Mouse (Mus musculus): ENCODE measurements around the gene Hmx2. TPM values are rescaled to one million over a fixed set of nuclear protein-coding genes. Genes with fewer than 3 reads are reported as not detected.

Hmx2 gene
- polyA plus RNA-seq, 1 experiment from 2014 or later: not detected

Other genes starting within 250 kb of the Hmx2 start
- not detected in 2 replicates for gene Cuzd1, start 226.5 kb upstream of the Hmx2 start, polyA plus RNA-seq (2015; fragmentation: Nextera tagmentation; extraction: Ambion mirVana)
- not detected in 2 replicates for gene Fam24b, start 219.3 kb upstream of the Hmx2 start, polyA plus RNA-seq (2015; fragmentation: Nextera tagmentation; extraction: Ambion mirVana)
- gene Fam24a, start 214.9 kb upstream of the Hmx2 start, polyA plus RNA-seq (2015; fragmentation: Nextera tagmentation; extraction: Ambion mirVana): not detected in 2 replicates
- 7.2 and 8.6 TPM in 2 replicates for gene 2310057M21Rik, start 186.0 kb upstream of the Hmx2 start, polyA plus RNA-seq (2015; fragmentation: Nextera tagmentation; extraction: Ambion mirVana)
- 19.1 and 19.9 TPM in 2 replicates for gene Pstk, start 177.6 kb upstream of the Hmx2 start, polyA plus RNA-seq (2015; fragmentation: Nextera tagmentation; extraction: Ambion mirVana)
- gene Ikzf5, start 138.3 kb upstream of the Hmx2 start, polyA plus RNA-seq (2015; fragmentation: Nextera tagmentation; extraction: Ambion mirVana): 9.3 and 11.5 TPM in 2 replicates
- gene Acadsb, start 138.2 kb upstream of the Hmx2 start, polyA plus RNA-seq (2015; fragmentation: Nextera tagmentation; extraction: Ambion mirVana): 33.3 and 35.8 TPM in 2 replicates
- not detected in 2 replicates for gene Hmx3, start 5.9 kb upstream of the Hmx2 start, polyA plus RNA-seq (2015; fragmentation: Nextera tagmentation; extraction: Ambion mirVana)
- 107 and 113 TPM in 2 replicates for gene Bub3, start 11.4 kb downstream of the Hmx2 start, polyA plus RNA-seq (2015; fragmentation: Nextera tagmentation; extraction: Ambion mirVana)

Data from liver, embryonic 15.5 days (tissue).